Mouse (Mus musculus) induced T-regulatory cell, adult 2 months (primary cell): ENCODE measurements around the gene Foxj3.
"Not testable (repeated sequence)": the region's sequence is repeated elsewhere in the genome, so short reads cannot be mapped to it uniquely, and the experiment has no call there.

Source experiments
- DNase-seq: peaks from one replicate; pipeline ENCODE4 v3.0.0-alpha.2; 2012; ENCODE audit warnings: low read depth

The Foxj3 gene

GRCm38 (mm10) chr4:119572682-119573081, 35.9 kb downstream of the Foxj3 start:
- DNase-seq: no peak

- no peak for DNase-seq
These were observed 37.7 kb downstream of the Foxj3 start for GRCm38 (mm10) chr4:119574504-119574903.

GRCm38 (mm10) chr4:119575459-119575858, 38.7 kb downstream of the Foxj3 start:
- no peak for DNase-seq

- no peak for DNase-seq
These were observed 51.2 kb downstream of the Foxj3 start for GRCm38 (mm10) chr4:119588037-119588436.

GRCm38 (mm10) chr4:119589423-119589822, 52.6 kb downstream of the Foxj3 start:
- no peak for DNase-seq

GRCm38 (mm10) chr4:119590027-119590426, 53.2 kb downstream of the Foxj3 start:
- DNase-seq: no peak

GRCm38 (mm10) chr4:119592479-119592878, 55.7 kb downstream of the Foxj3 start:
- no peak for DNase-seq

- no peak for DNase-seq
These were observed 57.5 kb downstream of the Foxj3 start for GRCm38 (mm10) chr4:119594331-119594730.

GRCm38 (mm10) chr4:119599605-119600004, 62.8 kb downstream of the Foxj3 start:
- DNase-seq: no peak

GRCm38 (mm10) chr4:119609488-119609887, 72.7 kb downstream of the Foxj3 start:
- no peak for DNase-seq

- peak; percentile 12 for DNase-seq
These were observed 77.3 kb downstream of the Foxj3 start for GRCm38 (mm10) chr4:119614078-119614477.

- no peak for DNase-seq
These were observed 77.9 kb downstream of the Foxj3 start for GRCm38 (mm10) chr4:119614724-119615123.

GRCm38 (mm10) chr4:119626081-119626645, 89.4 kb downstream of the Foxj3 start:
- no peak for DNase-seq

GRCm38 (mm10) chr4:119626876-119627275, 90.1 kb downstream of the Foxj3 start:
- no peak for DNase-seq

GRCm38 (mm10) chr4:119627317-119627716, 90.5 kb downstream of the Foxj3 start:
- no peak for DNase-seq

GRCm38 (mm10) chr4:119628363-119628762, 91.6 kb downstream of the Foxj3 start:
- not testable (repeated sequence) for DNase-seq

- no peak for DNase-seq
These were observed 94.5 kb downstream of the Foxj3 start for GRCm38 (mm10) chr4:119631115-119631919.

- no peak for DNase-seq
These were observed 95.9 kb downstream of the Foxj3 start for GRCm38 (mm10) chr4:119632721-119633120.

- no peak for DNase-seq
These were observed 96.5 kb downstream of the Foxj3 start for GRCm38 (mm10) chr4:119633342-119633741.

GRCm38 (mm10) chr4:119633948-119634347, 97.1 kb downstream of the Foxj3 start:
- DNase-seq: no peak

GRCm38 (mm10) chr4:119634908-119635660, 98.3 kb downstream of the Foxj3 start:
- DNase-seq: no peak

GRCm38 (mm10) chr4:119635686-119636085, 98.9 kb downstream of the Foxj3 start:
- no peak for DNase-seq

GRCm38 (mm10) chr4:119636731-119637130, 99.9 kb downstream of the Foxj3 start:
- no peak for DNase-seq
